Mouse (Mus musculus): Measurements from ENCODE around the gene Herc3.
"Not testable (repeated sequence)": the region's sequence is repeated elsewhere in the genome, so short reads cannot be mapped to it uniquely, and the experiment has no call there.

Herc3 gene

DNA sequence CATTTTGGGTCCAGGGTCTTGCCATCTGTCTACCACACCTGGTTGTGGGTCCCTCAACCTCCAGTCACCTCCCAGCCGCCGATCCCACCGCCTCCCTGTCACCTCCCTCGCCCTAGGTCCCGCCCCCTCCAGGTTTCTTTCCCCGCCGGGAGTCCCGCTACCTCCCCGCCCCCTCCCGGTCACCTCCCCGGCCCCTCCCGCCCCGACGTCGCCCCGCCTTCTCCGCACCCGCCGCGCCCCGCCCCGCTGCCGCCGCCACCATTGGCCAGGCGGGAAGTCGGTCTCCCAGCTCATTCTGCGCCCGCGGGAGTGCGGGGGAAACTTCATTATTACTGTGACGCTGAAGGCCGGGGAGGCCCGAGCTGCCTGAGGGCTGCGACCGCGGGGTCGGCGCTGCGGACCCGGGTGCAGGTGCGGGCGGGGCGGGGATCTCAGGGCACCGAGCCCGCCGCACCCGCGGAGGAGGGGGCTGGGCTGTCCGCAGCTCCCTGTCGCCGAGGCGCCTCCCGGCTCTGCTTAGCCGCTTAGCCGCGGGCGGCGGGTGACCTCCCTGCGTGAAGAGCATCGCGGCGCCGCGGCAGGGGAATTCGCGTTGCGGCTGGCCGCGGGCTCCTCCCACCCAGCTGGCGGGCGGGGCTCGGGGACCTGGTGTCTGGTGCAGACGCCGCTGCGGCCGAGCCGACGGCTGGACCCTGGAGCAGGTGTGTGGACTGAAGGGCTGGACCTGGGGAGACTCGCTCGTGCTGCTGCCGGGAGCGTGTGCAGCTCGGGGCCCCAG, at the start of gene Herc3:
Herc3 (plus strand) TSS at position 234 of the 778 bp plus-strand sequence.
- DNase-seq (ENCODE audit: low read depth in 1 of 2, low spot score in 2 of 2), result peak in 1 of 2 experiments; percentile 33

- no peak for DNase-seq (ENCODE audit: low read depth in 1 of 2, low spot score in 2 of 2)
Observed at GRCm38 (mm10) chr6:58801394-58801793, 29.9 kb upstream of the Herc3 start.

DNA sequence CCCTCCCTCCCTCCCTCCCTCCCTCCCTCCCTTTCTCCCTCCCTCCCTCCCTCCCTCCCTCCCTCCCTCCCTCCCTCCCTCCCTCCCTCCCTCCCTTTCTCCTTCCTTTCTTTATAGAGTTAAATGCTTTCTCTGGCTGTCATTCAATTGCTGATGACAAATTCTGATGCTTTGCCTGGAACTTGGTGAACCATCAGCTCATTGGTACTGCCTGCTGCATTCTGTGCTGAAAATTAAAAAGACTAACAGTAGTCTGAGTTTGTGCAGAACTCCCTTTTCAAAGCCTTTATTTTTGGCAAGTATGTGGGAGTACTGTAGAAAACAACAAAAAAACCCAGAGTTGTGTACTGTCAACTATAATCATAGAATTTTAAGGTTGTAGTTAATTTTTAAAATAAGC, 16.9 kb upstream of the Herc3 start:
- DNase-seq (ENCODE audit: low read depth in 1 of 2, low spot score in 2 of 2), result no peak

DNA sequence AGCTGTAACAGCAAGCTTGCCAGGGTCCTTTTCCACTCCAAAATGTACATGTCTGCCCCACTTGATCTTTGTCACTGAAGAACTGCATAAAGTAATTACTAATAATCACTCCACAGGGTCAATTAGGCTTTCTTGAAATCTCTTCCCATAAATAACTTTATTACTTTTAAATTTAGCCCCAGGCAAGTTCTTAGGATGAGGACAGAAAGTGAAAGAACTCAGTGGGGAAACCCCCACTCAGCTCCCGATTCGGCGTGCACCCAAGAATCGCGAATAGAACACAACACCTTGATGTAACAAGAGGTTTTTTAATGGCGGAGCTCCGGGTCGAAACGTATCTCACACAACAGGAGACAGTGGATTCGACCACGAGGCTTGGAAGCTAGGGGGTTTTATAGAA, 14.2 kb upstream of the Herc3 start:
- DNase-seq (ENCODE audit: low read depth in 1 of 2, low spot score in 2 of 2), result not testable (repeated sequence)

GRCm38 (mm10) chr6:58825619-58826018, 5.6 kb upstream of the Herc3 start:
- no peak for DNase-seq (ENCODE audit: low read depth in 1 of 2, low spot score in 2 of 2)

DNA sequence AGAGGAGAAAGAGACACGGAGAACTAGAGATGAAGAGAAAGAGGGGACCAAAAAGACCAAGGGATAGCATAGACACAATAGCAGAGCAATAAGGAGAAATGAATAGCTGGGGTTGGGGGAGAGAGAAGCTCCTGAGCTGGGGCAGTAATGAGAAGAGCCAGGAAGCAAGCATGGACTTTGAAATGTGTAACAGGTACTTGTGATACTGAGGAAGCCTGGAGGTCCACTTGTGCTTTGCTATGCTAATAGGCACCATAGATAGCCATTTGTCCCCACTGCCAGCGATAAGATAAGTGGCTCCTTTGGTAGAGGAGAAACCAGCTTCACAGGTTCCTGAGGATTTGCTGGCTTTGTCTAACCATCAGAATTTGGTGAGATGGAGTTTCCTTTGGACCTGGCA, 5.2 kb upstream of the Herc3 start:
- no peak for DNase-seq (ENCODE audit: low read depth in 1 of 2, low spot score in 2 of 2)

GRCm38 (mm10) chr6:58828582-58828981, 2.7 kb upstream of the Herc3 start:
- DNase-seq (ENCODE audit: low read depth in 1 of 2, low spot score in 2 of 2), result no peak

- no peak for DNase-seq (ENCODE audit: low read depth in 1 of 2, low spot score in 2 of 2)
Observed at GRCm38 (mm10) chr6:58830840-58831231, 429 bp upstream of the Herc3 start.

- no peak for DNase-seq (ENCODE audit: low read depth in 1 of 2, low spot score in 2 of 2)
Observed at GRCm38 (mm10) chr6:58832591-58833018, 1.3 kb downstream of the Herc3 start.

- DNase-seq (ENCODE audit: low read depth in 1 of 2, low spot score in 2 of 2), result no peak
Observed at GRCm38 (mm10) chr6:58834470-58834869, 3.2 kb downstream of the Herc3 start.

GRCm38 (mm10) chr6:58835591-58835990, 4.3 kb downstream of the Herc3 start:
- no peak for DNase-seq (ENCODE audit: low read depth in 1 of 2, low spot score in 2 of 2)

DNA sequence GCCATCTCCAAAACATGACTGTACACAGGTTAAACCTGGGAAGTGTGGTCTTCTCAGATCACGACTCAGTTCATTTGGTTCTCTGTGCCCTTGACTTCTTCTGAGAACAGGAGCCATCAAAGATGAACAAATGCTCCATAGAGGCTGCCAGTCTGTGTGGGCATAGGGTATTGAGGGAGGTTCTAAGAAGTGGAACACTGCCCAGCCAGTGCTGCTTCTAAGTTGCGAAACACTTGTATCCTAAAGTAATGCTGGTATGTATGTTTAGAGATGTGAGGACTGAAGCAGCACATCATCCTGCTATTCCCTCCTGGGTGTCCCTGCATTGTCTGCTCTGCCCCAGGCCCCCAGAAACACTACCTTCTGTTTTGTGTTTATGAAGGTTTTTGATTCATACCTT, 5.2 kb downstream of the Herc3 start:
- DNase-seq (ENCODE audit: low read depth in 1 of 2, low spot score in 2 of 2), result no peak

GRCm38 (mm10) chr6:58837917-58838316, 6.7 kb downstream of the Herc3 start:
- no peak for DNase-seq (ENCODE audit: low read depth in 1 of 2, low spot score in 2 of 2)

GRCm38 (mm10) chr6:58841208-58841607, 9.9 kb downstream of the Herc3 start:
- no peak for DNase-seq (ENCODE audit: low read depth in 1 of 2, low spot score in 2 of 2)

DNA sequence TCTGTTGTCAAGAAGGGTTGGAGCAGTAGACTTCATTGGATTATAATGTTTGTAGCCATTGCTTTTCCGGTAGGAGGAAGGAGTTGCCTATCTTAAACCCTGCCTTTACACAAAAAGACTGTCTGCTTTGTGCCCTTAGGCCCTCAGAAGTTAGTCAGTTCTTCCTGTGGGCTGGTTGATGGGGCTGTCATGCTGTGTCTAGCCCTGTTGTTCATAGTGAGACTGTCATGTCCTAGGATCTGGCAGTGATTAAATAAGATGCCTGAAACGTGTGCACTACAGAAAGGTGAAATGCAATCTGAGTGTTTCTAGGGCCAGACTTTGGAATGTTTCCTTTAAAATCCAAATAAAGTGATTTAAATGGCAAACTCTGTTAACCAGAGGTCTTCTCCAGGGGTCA, 10.9 kb downstream of the Herc3 start:
- DNase-seq (ENCODE audit: low read depth in 1 of 2, low spot score in 2 of 2), result no peak

- no peak for DNase-seq (ENCODE audit: low read depth in 1 of 2, low spot score in 2 of 2)
Observed at GRCm38 (mm10) chr6:58843580-58843979, 12.3 kb downstream of the Herc3 start.

GRCm38 (mm10) chr6:58844188-58844822, 13.0 kb downstream of the Herc3 start:
- no peak for DNase-seq (ENCODE audit: low read depth in 1 of 2, low spot score in 2 of 2)

GRCm38 (mm10) chr6:58846850-58847692, 15.8 kb downstream of the Herc3 start:
- DNase-seq (ENCODE audit: low read depth in 1 of 2, low spot score in 2 of 2), result no peak

- DNase-seq (ENCODE audit: low read depth in 1 of 2, low spot score in 2 of 2), result no peak
Observed at GRCm38 (mm10) chr6:58847836-58848235, 16.6 kb downstream of the Herc3 start.

DNA sequence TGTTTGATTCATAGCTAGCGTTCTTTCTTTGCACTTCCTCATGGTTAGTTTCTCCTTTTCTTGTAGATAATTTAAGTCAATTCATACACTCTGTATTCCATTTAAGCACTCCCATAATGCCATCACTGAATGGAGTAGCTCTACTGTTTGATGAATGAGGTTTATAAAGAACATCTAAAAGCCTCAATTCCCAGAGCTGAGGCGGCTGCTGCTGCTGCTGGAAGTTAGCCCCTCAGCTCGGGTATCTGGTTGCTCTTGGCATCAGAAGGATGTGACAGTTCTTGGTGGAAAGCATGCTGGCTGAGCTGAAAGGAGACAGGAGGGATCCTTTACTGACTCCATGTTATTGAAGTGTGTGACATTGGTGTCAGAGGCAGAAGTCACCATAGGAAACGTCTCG, 18.1 kb downstream of the Herc3 start:
- DNase-seq (ENCODE audit: low read depth in 1 of 2, low spot score in 2 of 2), result no peak

GRCm38 (mm10) chr6:58855676-58856367, 24.6 kb downstream of the Herc3 start:
- DNase-seq (ENCODE audit: low read depth in 1 of 2, low spot score in 2 of 2), result no peak

All from monocyte, adult 2 months (primary cell).